Mouse (Mus musculus) ES-Bruce4 (cell line): Measurements from ENCODE around the gene Pde9a.

Experiments used
- CTCF ChIP-seq: IDR thresholded peaks from one replicate; pipeline ENCODE4 v1.8.1; 2011; ENCODE audit warnings: low read depth, low read length
- POLR2A ChIP-seq: IDR thresholded peaks from one replicate; pipeline ENCODE4 v1.8.1; 2011; ENCODE audit warnings: low read length; ENCODE audit not compliant: insufficient read depth

GRCm38 (mm10) chr17:31370221-31370620 is 15.8 kb upstream of the Pde9a start:
- TF ChIP-seq CTCF (no peak), POLR2A (no peak)
